Mouse (Mus musculus): ENCODE data around the gene Gm14226.
"Not testable (repeated sequence)": the region's sequence is repeated elsewhere in the genome, so short reads cannot be mapped to it uniquely, and the experiment has no call there.

The Gm14226 gene

GRCm38 (mm10) chr2:155018251-155018755, at the start of gene Gm14226:
Gene Gm14226 (plus strand): TSS chr2:155018266.
- not testable (repeated sequence) for DNase-seq

- peak; percentile 24 to 49 for DNase-seq
These were observed 48.2 kb upstream of the Gm14226 start for GRCm38 (mm10) chr2:154969740-154970397.

GRCm38 (mm10) chr2:154971919-154972692, 46.0 kb upstream of the Gm14226 start:
- DNase-seq = no peak

- DNase-seq = no peak
These were observed 45.1 kb upstream of the Gm14226 start for GRCm38 (mm10) chr2:154972981-154973380.

- DNase-seq = no peak
These were observed 31.5 kb upstream of the Gm14226 start for GRCm38 (mm10) chr2:154986609-154987008.

- DNase-seq = no peak
These were observed 26.7 kb upstream of the Gm14226 start for GRCm38 (mm10) chr2:154991411-154991810.

GRCm38 (mm10) chr2:154992083-154992482, 26.0 kb upstream of the Gm14226 start:
- no peak for DNase-seq

- DNase-seq = no peak
These were observed 12.6 kb upstream of the Gm14226 start for GRCm38 (mm10) chr2:155005491-155005890.

- DNase-seq = no peak
These were observed 6.9 kb upstream of the Gm14226 start for GRCm38 (mm10) chr2:155011086-155011656.

- peak; percentile 18 to 41 for DNase-seq
These were observed 5.1 kb upstream of the Gm14226 start for GRCm38 (mm10) chr2:155012991-155013390.

- DNase-seq = not testable (repeated sequence)
These were observed 1.3 kb upstream of the Gm14226 start for GRCm38 (mm10) chr2:155016751-155017150.

GRCm38 (mm10) chr2:155018762-155019641, 936 bp downstream of the Gm14226 start:
- DNase-seq = peak; percentile 68 to 69

GRCm38 (mm10) chr2:155019673-155020072, 1.6 kb downstream of the Gm14226 start:
- DNase-seq = peak; percentile 95

- DNase-seq = peak in 1 of 2 experiments; percentile 13
These were observed 2.3 kb downstream of the Gm14226 start for GRCm38 (mm10) chr2:155020247-155020826.

- DNase-seq = peak; percentile 22 to 49
These were observed 12.8 kb downstream of the Gm14226 start for GRCm38 (mm10) chr2:155030831-155031230.

- DNase-seq = no peak
These were observed 15.1 kb downstream of the Gm14226 start for GRCm38 (mm10) chr2:155032938-155033710.

- DNase-seq = no peak
These were observed 21.9 kb downstream of the Gm14226 start for GRCm38 (mm10) chr2:155039956-155040355.

- DNase-seq = no peak
These were observed 26.5 kb downstream of the Gm14226 start for GRCm38 (mm10) chr2:155044542-155044941.

GRCm38 (mm10) chr2:155045075-155045474, 27.0 kb downstream of the Gm14226 start:
- DNase-seq = no peak

GRCm38 (mm10) chr2:155046803-155047202, 28.7 kb downstream of the Gm14226 start:
- DNase-seq = no peak
